Mouse (Mus musculus) erythroblast, embryonic 14.5 days (primary cell): ENCODE measurements around the gene Ect2. TPM values are rescaled to one million over a fixed set of nuclear protein-coding genes. Genes with fewer than 3 reads are reported as not detected.
A peak's percentile ranks its signal among the peaks of the same experiment; 100 is the strongest.

Experiments used
- H3K27me3 ChIP-seq: 2 replicates; pipeline ENCODE4 v1.6.1; 2012; ENCODE audit warnings: inconsistent platforms; ENCODE audit not compliant: control insufficient read depth
- H3K36me3 ChIP-seq: 2 replicates; pipeline ENCODE4 v1.6.1; 2012; ENCODE audit warnings: mild to moderate bottlenecking, inconsistent platforms; ENCODE audit not compliant: control insufficient read depth
- H3K4me1 ChIP-seq: 2 replicates; pipeline ENCODE4 v1.6.1; 2012; ENCODE audit warnings: inconsistent platforms; ENCODE audit not compliant: control insufficient read depth
- H3K4me3 ChIP-seq: replicated peaks from 2 replicates; pipeline ENCODE3; 2012; ENCODE audit warnings: moderate library complexity, mild to moderate bottlenecking, inconsistent platforms
- H3K9me3 ChIP-seq: 2 replicates; pipeline ENCODE4 v1.6.1; 2012; ENCODE audit warnings: low read length, inconsistent platforms, mixed read lengths; ENCODE audit not compliant: control insufficient read depth
- GATA1 ChIP-seq: IDR thresholded peaks from 2 replicates; pipeline ENCODE4 v1.6.1; 2012; ENCODE audit warnings: low read length, inconsistent platforms, mixed read lengths
- TAL1 ChIP-seq: IDR thresholded peaks from 3 replicates; pipeline ENCODE4 v1.6.1; 2012; ENCODE audit warnings: low read length, inconsistent platforms, mixed read lengths
- polyA plus RNA-seq: library from polyadenylated mRNA; stranded (reverse); fragments of >175 nt; gene quantifications from 2 replicates; pipeline ENCODE4 v1.2.3, GENCODE M21; 2012

Gene Ect2
- polyA plus RNA-seq, 1 experiment, result 0.46 TPM

DNA sequence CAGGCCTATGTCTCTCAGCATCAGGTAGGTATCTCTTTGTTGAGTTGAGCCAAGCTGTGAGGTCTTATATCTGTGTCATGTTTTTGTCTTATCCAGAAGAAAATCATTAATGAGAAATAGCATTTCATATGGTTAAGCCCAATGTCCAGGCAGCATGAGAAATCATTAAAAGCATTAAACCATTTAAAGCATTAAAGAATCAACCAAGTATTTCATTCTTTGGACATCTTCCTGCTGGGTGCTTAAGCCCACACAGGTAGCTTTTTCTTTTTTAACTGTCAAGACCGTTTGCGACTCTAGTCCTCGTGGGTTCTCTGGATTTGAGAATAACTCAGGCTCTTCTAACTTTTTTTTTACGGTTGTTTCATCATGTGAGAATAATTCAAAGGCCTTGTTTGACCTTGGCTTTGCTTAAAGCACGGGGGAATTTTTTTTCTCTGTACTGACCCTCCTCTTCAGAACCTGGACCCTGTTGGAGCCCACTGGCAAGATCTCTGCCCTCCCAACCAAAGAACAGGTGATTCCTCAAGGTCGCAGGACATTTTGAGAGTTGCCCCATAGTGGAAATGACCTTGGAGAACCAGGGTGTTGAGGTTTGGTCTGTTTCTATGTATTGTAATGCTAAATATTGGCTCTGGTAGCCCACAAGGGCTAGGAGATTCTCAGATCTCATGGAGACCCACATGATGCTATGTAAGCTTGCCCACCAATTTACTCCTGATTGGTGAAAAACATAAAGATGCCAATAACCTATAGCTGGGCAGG is 8.1 kb upstream of the Ect2 start:
- no peaks in the 10 kb centered on the region for H3K9me3 ChIP-seq
- no peaks in the 10 kb centered on the region for H3K36me3 ChIP-seq
- H3K4me3 ChIP-seq, result no peak overlapping the region
- no peaks in the 10 kb centered on the region for H3K27me3 ChIP-seq
- no peak for TF ChIP-seq TAL1
- no peak for TF ChIP-seq GATA1
- H3K4me1 ChIP-seq, result no peaks in the 10 kb centered on the region

DNA sequence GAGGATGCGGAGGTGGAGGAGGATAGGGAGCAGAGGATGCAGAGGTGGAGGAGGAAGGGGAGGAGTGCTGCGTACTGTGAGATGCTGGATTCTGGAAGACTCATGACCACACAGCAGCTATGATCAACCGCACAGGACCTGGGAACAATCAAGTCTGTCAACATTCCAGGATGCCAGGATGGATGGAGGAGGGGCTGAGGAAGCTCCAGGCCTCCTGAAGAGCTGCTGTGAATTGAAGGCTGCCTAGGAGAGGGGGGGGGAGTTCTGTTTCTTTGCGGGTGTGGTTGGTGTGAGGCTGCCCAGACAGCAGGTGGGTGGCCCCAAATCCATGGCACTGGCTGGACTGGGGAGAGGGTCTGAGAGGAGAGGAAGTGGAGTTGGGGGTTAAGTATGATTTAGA is 5.2 kb upstream of the Ect2 start:
- no peak overlapping the region for H3K4me3 ChIP-seq
- H3K4me1 ChIP-seq, result peaks cover 13% of the 10 kb centered on the region
- H3K27me3 ChIP-seq, result no peaks in the 10 kb centered on the region
- H3K9me3 ChIP-seq, result no peaks in the 10 kb centered on the region
- no peak for TF ChIP-seq GATA1
- no peak for TF ChIP-seq TAL1
- no peaks in the 10 kb centered on the region for H3K36me3 ChIP-seq

GRCm38 (mm10) chr3:27156594-27156949 is 2.9 kb upstream of the Ect2 start:
- Histone ChIP-seq H3K9me3 (no peaks in the 10 kb centered on the region), H3K4me1 (peaks cover 22% of the 10 kb centered on the region), H3K4me3 (no peak overlapping the region), H3K36me3 (peaks cover 2% of the 10 kb centered on the region), H3K27me3 (no peaks in the 10 kb centered on the region)
- no peak for TF ChIP-seq TAL1
- no peak for TF ChIP-seq GATA1

DNA sequence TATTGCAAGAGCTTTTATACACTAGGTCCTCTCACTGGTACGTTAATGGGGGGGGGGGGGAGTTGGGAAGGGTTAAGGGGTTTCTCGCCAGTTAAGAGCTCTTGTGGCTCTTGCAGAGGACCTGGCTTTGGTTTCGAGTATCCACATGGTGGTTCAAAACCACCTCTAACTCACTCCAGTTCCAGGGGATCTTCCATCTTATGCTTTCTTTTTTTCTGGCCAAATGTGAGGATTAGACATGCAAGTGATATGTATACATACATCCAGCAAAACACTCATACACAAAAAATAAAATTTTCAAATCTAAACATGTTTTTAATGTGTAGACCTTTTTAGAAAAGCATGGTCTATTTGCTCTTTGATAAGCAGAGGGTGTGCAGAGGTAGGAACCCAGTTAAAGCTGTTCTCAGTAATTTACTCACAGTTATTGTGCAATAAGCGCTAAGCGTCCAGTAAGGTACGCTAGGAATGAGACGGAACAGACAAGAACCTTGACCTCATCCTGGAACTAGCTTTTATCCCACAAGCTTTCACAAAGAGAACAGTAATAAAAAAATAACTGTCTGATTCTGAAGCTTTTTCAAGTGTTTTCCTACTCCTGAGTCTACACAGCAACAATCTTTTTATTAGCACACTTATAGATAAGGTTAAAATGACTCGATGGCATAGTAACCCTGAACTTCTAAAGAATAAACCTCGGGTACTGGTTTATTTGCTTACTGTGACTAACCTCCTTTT is 2.3 kb upstream of the Ect2 start:
- peaks cover 27% of the 10 kb centered on the region for H3K4me1 ChIP-seq
- H3K27me3 ChIP-seq, result no peaks in the 10 kb centered on the region
- no peaks in the 10 kb centered on the region for H3K9me3 ChIP-seq
- H3K36me3 ChIP-seq, result peaks cover 8% of the 10 kb centered on the region
- TF ChIP-seq GATA1, result no peak
- no peak overlapping the region for H3K4me3 ChIP-seq

DNA sequence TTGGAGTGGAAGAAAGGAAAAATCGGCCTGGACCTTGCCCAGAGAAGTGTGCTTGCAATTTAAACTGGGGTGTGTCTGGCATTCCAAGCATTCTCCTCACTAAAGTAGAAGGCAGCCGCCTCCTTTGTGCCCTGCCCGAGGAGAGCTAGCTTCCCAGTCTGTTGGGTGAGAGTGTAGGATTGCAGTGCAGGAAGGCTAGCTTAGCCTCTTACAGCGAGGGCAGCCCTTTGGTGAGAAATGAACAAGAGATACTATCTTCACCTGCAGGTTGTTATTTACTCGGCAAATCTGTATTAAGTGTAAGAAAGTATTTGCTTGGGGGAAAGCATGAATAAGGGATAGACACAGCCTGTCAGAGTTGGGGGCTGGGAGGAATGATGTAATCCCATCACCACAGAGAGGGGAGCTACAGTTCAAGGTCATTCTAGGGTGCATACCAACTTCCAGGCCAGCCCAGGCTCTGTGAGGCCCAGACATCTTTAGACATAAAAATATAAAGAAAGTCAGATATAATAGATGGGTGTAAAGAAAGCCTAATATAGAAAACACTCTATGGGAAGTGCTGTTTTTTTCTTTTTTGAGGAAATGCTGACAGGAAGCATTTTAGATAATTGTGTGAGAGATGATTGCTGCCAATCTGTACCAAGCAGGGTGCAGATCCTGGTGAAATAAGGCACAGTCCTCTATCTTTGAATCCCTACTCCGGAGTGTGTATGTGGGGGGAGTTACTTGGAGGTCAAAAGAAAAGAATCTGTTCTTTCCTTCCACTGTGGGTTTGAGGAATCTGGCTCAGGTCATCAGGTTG is 1.6 kb upstream of the Ect2 start:
- Histone ChIP-seq H3K4me3 (no peak overlapping the region), H3K9me3 (no peaks in the 10 kb centered on the region), H3K27me3 (no peaks in the 10 kb centered on the region), H3K36me3 (peaks cover 16% of the 10 kb centered on the region), H3K4me1 (peaks cover 31% of the 10 kb centered on the region)
- no peak for TF ChIP-seq GATA1
- no peak for TF ChIP-seq TAL1

DNA sequence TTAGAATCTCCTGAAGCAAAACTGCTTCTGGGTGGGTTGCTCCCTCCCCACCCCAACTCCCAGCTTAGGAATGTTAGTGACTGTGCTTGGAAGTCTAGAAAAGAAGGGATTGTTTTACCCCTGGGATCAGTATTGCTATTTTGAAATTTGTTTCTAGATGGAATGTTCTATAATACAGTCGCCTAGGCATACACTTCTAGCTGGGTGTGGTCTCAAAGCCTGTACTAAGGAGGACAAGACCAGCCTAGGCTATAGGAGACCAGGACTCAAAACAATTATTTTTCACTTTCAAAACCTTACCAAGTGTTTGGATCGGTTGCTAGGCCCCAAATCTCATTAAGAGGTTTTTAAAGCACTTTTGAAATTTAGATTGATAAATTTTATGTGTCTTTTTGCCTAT is 602 bp upstream of the Ect2 start:
- Histone ChIP-seq H3K4me3 (peak overlapping the region; percentile 100), H3K36me3 (peaks cover 25% of the 10 kb centered on the region), H3K27me3 (no peaks in the 10 kb centered on the region), H3K4me1 (peaks cover 32% of the 10 kb centered on the region), H3K9me3 (no peaks in the 10 kb centered on the region)
- TF ChIP-seq GATA1 (no peak), TAL1 (no peak)

DNA sequence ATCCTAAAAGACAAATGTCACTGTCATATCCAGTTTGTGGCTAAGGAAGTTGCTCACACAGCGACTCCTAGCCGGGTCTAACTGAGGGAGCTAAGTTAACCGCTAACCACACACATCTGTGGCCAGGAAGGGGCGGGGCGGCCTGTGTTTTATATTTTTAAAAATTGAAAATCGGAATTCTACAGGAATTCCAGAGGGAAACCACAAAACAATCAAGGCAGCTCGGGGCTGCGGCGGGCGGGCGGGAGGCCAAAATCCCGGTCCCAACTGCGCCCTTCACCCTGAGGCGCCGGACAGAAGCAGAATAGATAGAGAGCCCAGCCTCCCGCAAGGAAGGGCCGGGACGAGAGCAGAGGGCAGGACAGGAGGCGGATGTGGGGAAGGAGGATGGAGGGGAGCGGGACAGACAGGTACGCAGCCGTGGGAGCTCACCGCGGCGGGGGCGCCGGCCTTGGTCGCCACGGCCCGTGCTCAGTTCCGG is 447 bp downstream of the Ect2 start:
- TF ChIP-seq TAL1, result no peak
- no peak for TF ChIP-seq GATA1
- peak overlapping the region; percentile 100 for H3K4me3 ChIP-seq
- peaks cover 32% of the 10 kb centered on the region for H3K4me1 ChIP-seq
- no peaks in the 10 kb centered on the region for H3K27me3 ChIP-seq
- H3K9me3 ChIP-seq, result no peaks in the 10 kb centered on the region
- peaks cover 35% of the 10 kb centered on the region for H3K36me3 ChIP-seq

DNA sequence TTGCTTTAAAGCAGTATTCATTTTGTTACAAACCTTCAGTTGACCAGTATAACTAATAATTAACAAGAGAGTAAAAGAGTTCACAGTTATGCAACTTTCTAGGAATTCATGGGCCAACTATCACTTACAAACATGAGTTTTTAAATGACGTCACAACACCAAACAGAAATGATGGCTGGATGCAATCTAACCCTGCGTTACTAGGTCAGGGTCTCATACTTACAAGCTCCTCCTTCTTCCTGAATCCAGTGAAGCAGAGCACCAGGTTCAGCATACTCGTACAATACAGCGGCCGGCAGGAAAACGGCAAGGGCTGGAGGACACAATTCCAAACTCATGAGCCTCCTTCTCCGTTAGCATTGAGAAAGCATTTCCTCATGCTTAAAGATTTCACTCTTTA is 7.9 kb downstream of the Ect2 start:
- TF ChIP-seq TAL1 (no peak), GATA1 (no peak)
- Histone ChIP-seq H3K27me3 (no peaks in the 10 kb centered on the region), H3K4me3 (no peak overlapping the region), H3K4me1 (peaks cover 4% of the 10 kb centered on the region), H3K36me3 (peaks cover 100% of the 10 kb centered on the region), H3K9me3 (no peaks in the 10 kb centered on the region)

- Histone ChIP-seq H3K27me3 (no peaks in the 10 kb centered on the region), H3K4me3 (no peak overlapping the region), H3K4me1 (no peaks in the 10 kb centered on the region), H3K36me3 (peaks cover 99% of the 10 kb centered on the region), H3K9me3 (no peaks in the 10 kb centered on the region)
- TF ChIP-seq GATA1 (no peak), TAL1 (no peak)
These were observed 10.1 kb downstream of the Ect2 start for GRCm38 (mm10) chr3:27143570-27143969.
